Mouse (Mus musculus): ENCODE measurements around the gene Stk19. TPM values are rescaled to one million over a fixed set of nuclear protein-coding genes. Genes with fewer than 3 reads are reported as not detected.
"Not testable (repeated sequence)": the region's sequence is repeated elsewhere in the genome, so short reads cannot be mapped to it uniquely, and the experiment has no call there.

Stk19 gene
- polyA plus RNA-seq, 2 experiments = 10.6 to 14.8 TPM

GRCm38 (mm10) chr17:34799531-34799925 is 37.2 kb downstream of the Stk19 start:
- Histone ChIP-seq H3K27ac (no peak overlapping the region), H3K4me2 (ENCODE audit: low read depth) (no peak overlapping the region), H3K4me3 (ENCODE audit: insufficient read depth in 1 of 2, low read depth in 2 of 2, low read length in 2 of 2) (no peak overlapping the region), H3K4me1 (replicated peaks; ENCODE audit: control insufficient read depth in 2 of 2, insufficient read depth in 2 of 2, low read length in 1 of 2) (no peaks in the 10 kb centered on the region), H3K9ac (replicated peaks) (no peak overlapping the region), H3K27me3 (ENCODE audit: control insufficient read depth, insufficient read depth, low read length) (no peaks in the 10 kb centered on the region), H3K9me3 (ENCODE audit: control insufficient read depth, low read length) (no peaks in the 10 kb centered on the region), H3K36me3 (replicated peaks; ENCODE audit: control insufficient read depth, insufficient read depth, low read depth) (no peaks in the 10 kb centered on the region)
- ATAC-seq (ENCODE audit: insufficient read depth) (no peak), DNase-seq (ENCODE audit: low read depth in 3 of 3, low spot score in 3 of 3) (no peak)
- TF ChIP-seq EP300 (IDR thresholded peaks at IDR 0.05; ENCODE audit: low read depth) (no peak), CTCF (IDR thresholded peaks at IDR 0.05; ENCODE audit: low read depth) (no peak)
- 76% methylated on average over 4 of the region's 4 CpGs for WGBS (ENCODE audit: insufficient replicate concordance)

- no peak overlapping the region for H3K9ac ChIP-seq (replicated peaks)
- DNase-seq (ENCODE audit: low read depth in 3 of 3, low spot score in 3 of 3) (no peak), ATAC-seq (ENCODE audit: insufficient read depth) (no peak)
- no peaks in the 10 kb centered on the region for H3K36me3 ChIP-seq (replicated peaks; ENCODE audit: control insufficient read depth, insufficient read depth, low read depth)
- TF ChIP-seq EP300 (IDR thresholded peaks at IDR 0.05; ENCODE audit: low read depth) = no peak
- TF ChIP-seq CTCF (IDR thresholded peaks at IDR 0.05; ENCODE audit: low read depth) = no peak
- no peaks in the 10 kb centered on the region for H3K9me3 ChIP-seq (ENCODE audit: control insufficient read depth, low read length)
- H3K4me1 ChIP-seq (replicated peaks; ENCODE audit: control insufficient read depth in 2 of 2, insufficient read depth in 2 of 2, low read length in 1 of 2) = no peaks in the 10 kb centered on the region
- WGBS (ENCODE audit: insufficient replicate concordance) = 72% methylated on average over 14 of the region's 17 CpGs
- no peak overlapping the region for H3K27ac ChIP-seq
- no peaks in the 10 kb centered on the region for H3K27me3 ChIP-seq (ENCODE audit: control insufficient read depth, insufficient read depth, low read length)
- H3K4me2 ChIP-seq (ENCODE audit: low read depth) = no peak overlapping the region
- H3K4me3 ChIP-seq (ENCODE audit: insufficient read depth in 1 of 2, low read depth in 2 of 2, low read length in 2 of 2) = no peak overlapping the region
Observed at GRCm38 (mm10) chr17:34798866-34799530, 37.7 kb downstream of the Stk19 start.

- 66% methylated on average over 6 of the region's 7 CpGs for WGBS (ENCODE audit: insufficient replicate concordance)
- ATAC-seq (ENCODE audit: insufficient read depth) = not testable (repeated sequence)
Observed at GRCm38 (mm10) chr17:34798071-34798470, 38.7 kb downstream of the Stk19 start.

GRCm38 (mm10) chr17:34797211-34797995 is 39.3 kb downstream of the Stk19 start:
- H3K4me3 ChIP-seq (ENCODE audit: insufficient read depth in 1 of 2, low read depth in 2 of 2, low read length in 2 of 2); H3K4me1 ChIP-seq (replicated peaks; ENCODE audit: control insufficient read depth in 2 of 2, insufficient read depth in 2 of 2, low read length in 1 of 2); H3K9me3 ChIP-seq (ENCODE audit: control insufficient read depth, low read length); H3K27me3 ChIP-seq (ENCODE audit: control insufficient read depth, insufficient read depth, low read length); H3K27ac ChIP-seq; ATAC-seq (ENCODE audit: insufficient read depth); H3K4me2 ChIP-seq (ENCODE audit: low read depth); H3K9ac ChIP-seq (replicated peaks); H3K36me3 ChIP-seq (replicated peaks; ENCODE audit: control insufficient read depth, insufficient read depth, low read depth); DNase-seq (ENCODE audit: low read depth in 3 of 3, low spot score in 3 of 3): not testable (repeated sequence)
- 67% methylated on average over 10 of the region's 10 CpGs for WGBS (ENCODE audit: insufficient replicate concordance)

More at GRCm38 (mm10) chr17:34798071-34798470, 38.7 kb downstream of the Stk19 start:
- not testable (repeated sequence) for H3K36me3 ChIP-seq (replicated peaks; ENCODE audit: control insufficient read depth, insufficient read depth, low read depth); H3K27me3 ChIP-seq (ENCODE audit: control insufficient read depth, insufficient read depth, low read length); H3K4me1 ChIP-seq (replicated peaks; ENCODE audit: control insufficient read depth in 2 of 2, insufficient read depth in 2 of 2, low read length in 1 of 2); H3K4me2 ChIP-seq (ENCODE audit: low read depth); H3K4me3 ChIP-seq (ENCODE audit: insufficient read depth in 1 of 2, low read depth in 2 of 2, low read length in 2 of 2); H3K27ac ChIP-seq; H3K9me3 ChIP-seq (ENCODE audit: control insufficient read depth, low read length); DNase-seq (ENCODE audit: low read depth in 3 of 3, low spot score in 3 of 3); H3K9ac ChIP-seq (replicated peaks)

GRCm38 (mm10) chr17:34796311-34797140 is 40.2 kb downstream of the Stk19 start:
- DNase-seq (ENCODE audit: low read depth in 3 of 3, low spot score in 3 of 3) (no peak), ATAC-seq (ENCODE audit: insufficient read depth) (no peak)
- H3K4me2 ChIP-seq (ENCODE audit: low read depth) = no peak overlapping the region
- 54% methylated on average over 8 of the region's 8 CpGs for WGBS (ENCODE audit: insufficient replicate concordance)
- H3K4me1 ChIP-seq (replicated peaks; ENCODE audit: control insufficient read depth in 2 of 2, insufficient read depth in 2 of 2, low read length in 1 of 2) = no peaks in the 10 kb centered on the region
- no peaks in the 10 kb centered on the region for H3K9me3 ChIP-seq (ENCODE audit: control insufficient read depth, low read length)
- H3K36me3 ChIP-seq (replicated peaks; ENCODE audit: control insufficient read depth, insufficient read depth, low read depth) = no peaks in the 10 kb centered on the region
- TF ChIP-seq EP300 (IDR thresholded peaks at IDR 0.05; ENCODE audit: low read depth) = no peak
- no peak for TF ChIP-seq CTCF (IDR thresholded peaks at IDR 0.05; ENCODE audit: low read depth)
- H3K9ac ChIP-seq (replicated peaks) = no peak overlapping the region
- no peak overlapping the region for H3K27ac ChIP-seq
- no peak overlapping the region for H3K4me3 ChIP-seq (ENCODE audit: insufficient read depth in 1 of 2, low read depth in 2 of 2, low read length in 2 of 2)
- no peaks in the 10 kb centered on the region for H3K27me3 ChIP-seq (ENCODE audit: control insufficient read depth, insufficient read depth, low read length)

Data from liver, embryonic 14.5 days (tissue).